Mouse (Mus musculus): ENCODE results near the gene Cobll1.

The Cobll1 gene

DNA sequence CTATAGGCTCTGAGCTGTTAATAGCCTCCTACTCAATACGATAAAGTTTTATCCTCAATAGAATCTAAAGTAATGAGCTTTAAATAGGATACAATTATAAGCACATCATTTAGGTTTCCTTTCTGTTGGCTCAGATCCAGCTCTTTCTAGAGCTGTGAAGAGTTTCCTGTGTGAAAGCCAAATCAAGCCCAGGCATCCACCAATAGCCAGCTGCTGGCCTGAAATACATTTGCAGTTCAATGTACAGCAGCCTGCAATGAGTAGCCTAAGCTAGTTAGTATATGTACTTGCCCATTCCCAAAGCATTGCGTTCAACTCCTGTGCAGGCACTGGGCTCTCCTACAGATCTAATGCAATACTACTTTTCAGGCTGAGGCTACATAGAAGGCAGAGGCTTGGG, 145.2 kb downstream of the Cobll1 start:
- DNase-seq (ENCODE audit: low spot score in 2 of 2) = no peak

DNA sequence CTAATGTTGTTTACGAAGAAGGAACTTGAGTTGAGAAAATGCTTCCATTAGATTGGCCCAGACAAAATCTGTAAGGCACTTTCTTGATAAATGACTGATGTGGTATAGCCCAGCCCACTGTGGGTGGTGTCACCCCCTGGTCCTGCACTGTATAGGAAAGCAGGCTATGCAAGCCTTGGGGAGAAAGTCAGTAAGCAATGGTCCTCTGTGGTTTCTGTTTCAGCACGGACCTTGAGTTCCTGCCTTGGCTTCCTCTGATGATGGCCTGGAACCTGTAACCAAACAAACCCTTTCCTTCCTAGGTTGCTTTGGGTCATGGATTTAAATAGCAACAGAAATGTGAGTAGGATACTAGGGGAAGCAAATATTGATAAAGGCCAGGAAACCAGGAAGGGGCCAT, 148.2 kb downstream of the Cobll1 start:
- DNase-seq (ENCODE audit: low spot score in 2 of 2) = no peak

DNA sequence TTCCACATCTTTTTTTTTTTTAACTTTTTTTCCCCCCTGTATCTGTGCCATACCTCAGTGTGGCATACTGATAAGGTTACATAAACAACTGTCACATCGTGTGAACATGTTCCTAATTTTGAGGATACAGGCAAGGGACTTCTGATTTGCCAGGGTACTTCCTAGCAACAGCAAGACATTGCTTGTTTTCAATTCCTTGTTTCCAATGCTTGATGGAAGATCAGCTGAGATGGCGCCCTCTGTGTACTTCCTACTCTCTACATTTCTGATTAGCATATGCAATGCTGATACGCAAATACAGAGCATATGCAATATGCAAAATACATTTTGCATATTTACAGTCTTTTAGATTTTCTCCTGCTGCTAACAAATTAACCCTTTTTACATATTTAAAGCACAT, 152.0 kb downstream of the Cobll1 start:
- DNase-seq (ENCODE audit: low spot score in 2 of 2) = no peak

DNA sequence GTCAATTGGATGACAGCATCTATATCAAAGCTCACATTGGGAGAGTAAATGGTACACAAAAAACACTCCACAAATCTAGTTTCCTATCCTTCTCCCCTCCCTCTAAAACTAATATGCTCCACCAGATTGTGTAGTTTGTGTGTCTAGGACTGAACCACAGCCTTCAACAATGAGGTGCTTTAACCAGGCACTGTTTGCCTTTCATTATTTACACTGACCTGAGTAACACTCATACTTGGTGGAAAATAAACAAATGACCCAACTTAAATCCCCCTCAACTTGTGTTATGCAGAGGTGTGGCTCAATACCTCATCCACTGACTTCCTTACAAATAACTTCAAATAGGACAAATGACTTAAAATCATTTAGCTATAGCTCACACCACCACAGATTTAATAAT, 155.8 kb downstream of the Cobll1 start:
- no peak for DNase-seq (ENCODE audit: low spot score in 2 of 2)

DNA sequence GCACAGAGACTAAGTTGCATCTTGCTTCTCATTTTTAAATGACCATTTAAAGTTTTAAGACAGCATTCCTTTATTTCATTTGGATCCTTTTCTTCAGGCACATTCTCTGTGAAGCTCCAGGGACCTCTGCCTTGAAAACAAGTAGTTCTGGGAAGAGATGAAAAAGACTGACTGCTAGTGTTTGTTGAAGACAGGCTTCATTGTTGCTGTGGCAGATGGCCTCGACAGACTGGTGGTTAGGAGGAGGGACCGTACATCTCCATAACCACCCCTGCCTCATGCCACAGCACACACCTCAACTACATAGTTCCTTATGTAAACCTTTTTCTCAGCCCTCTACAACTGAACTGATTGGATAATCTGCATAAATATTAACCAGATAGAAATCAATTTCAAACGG, 161.7 kb downstream of the Cobll1 start:
- no peak for DNase-seq (ENCODE audit: low spot score in 2 of 2)

DNA sequence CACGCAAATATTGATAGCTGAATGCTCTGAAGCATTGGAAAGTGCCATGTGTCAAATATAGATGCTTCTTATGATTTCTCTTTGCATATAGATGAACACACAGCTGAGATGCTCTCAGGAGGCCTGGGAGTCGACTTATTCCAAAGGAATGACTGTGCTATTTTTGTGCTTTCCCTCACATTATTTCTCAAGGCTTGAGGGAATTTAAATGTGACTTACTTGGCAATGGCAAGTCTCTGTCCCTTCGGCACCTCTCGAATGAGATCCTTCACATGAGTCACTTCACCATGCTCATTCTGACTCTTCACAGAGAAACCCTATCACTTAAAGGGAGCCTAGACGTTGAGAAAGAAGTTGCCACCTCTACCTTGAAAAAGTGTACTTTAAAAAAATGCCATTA, 163.4 kb downstream of the Cobll1 start:
- no peak for DNase-seq (ENCODE audit: low spot score in 2 of 2)

DNA sequence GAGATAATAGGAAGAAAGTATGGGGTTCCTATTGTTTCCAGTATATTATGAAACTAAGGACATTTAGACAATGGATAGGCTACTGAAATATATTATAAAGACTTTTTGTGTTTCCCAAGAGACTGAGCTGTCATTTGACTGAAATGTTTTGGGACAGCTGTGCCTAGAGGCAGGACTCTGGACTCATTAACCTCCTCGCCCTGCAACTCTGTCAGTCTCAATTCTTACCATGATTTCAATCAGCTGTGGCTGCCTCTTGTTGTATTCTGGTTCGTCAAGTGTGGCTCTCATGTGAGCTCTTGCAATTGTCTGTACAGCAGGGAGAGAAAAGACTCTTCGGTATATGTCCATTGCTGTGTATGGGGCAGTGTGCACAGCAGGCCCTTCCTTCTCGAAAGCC, 163.8 kb downstream of the Cobll1 start:
- no peak for DNase-seq (ENCODE audit: low spot score in 2 of 2)

DNA sequence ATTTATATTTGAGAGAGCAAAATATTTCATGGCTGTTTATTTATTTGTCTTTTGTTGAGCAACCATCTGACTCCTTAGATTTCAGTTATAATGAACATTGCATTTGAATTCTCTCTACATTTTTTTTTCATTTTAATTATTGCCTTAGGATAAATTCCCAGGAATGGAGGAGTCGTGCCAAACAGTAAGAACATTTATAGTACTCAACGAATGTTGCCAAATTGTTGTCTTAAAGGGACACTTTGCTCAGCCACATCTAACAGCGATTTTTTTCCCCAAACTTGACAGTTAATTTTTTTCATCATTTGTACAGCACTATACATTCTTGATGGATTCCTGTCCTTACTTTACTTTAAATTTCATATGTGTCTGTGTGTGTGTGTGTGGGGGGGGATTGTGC, 167.0 kb downstream of the Cobll1 start:
- DNase-seq (ENCODE audit: low spot score in 2 of 2) = no peak

DNA sequence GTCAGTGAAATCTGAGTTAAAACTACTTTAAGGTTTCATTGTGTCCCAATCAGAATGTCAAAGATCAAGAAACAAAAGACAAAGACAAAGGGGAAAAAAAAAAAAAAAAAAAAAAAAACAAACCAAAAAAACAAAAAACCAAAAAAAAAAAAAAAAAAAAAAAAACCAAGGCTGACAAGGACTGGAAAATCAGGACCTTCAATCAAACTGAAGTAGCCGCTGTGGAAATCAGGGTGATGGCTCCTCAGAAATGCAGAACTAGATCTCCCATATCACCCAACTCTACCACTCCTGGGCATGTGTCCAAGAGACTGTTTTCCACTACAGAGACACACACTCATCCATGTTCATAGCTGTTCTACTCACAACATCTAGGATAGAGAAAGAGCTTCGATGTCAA, 185.4 kb downstream of the Cobll1 start:
- DNase-seq (ENCODE audit: low spot score in 2 of 2) = no peak

DNA sequence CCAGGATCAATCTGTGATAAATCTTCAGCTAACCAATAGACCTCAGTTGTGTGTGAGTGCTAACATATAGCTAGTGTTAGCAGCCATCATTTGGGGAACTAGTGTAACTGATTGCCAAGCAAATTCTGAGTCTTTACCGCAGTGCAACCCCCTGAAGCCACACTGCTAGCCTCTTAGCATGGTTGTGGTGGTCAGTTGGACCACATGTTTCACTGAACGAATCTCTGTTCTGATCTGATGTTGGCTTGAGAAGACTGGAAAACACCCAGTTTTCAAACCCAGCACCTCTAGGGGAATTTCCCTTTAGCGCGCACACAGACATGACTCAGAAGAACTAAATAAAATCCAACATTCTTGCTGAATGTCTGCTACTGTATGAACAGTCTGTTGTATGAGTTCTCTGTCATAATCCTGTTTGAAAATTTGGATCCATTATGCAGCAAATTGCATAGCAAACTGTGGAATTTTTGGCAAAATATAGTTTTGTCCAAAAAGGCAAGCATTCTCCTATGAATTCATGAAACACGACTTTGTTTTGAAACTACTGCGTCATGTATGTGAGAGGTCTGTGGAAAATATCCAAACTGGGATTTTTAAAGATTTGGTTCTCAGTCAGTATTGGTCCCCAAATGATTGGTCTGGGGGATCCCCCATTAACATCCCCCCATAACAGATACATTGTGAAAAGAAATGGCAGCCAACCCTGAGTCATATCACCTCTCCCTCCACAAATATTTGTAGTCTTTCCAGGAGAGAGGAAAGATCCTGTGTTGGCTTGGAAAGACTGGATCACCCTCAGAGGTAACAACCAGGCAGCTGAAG, 186.8 kb downstream of the Cobll1 start:
- DNase-seq (ENCODE audit: low spot score in 2 of 2) = no peak

DNA sequence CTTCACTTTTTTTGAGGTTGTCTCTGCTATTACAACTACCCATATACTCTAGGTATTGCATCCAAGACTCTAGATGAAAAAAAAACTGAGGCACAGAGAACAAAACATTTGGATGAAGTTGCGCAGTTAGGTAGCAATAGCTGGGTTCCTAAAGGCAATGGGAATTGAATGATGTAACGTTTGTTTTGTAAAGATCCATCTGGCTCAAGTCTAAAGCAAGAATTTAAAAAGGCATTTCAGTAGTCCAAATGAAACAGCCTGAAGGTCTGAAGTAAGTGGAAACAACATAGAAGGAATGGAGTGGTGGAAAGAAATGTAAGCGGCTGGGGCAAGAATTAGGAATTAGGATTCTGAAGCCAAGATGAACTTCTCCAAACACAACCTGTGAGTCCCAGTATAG, 188.4 kb downstream of the Cobll1 start:
- no peak for DNase-seq (ENCODE audit: low spot score in 2 of 2)

DNA sequence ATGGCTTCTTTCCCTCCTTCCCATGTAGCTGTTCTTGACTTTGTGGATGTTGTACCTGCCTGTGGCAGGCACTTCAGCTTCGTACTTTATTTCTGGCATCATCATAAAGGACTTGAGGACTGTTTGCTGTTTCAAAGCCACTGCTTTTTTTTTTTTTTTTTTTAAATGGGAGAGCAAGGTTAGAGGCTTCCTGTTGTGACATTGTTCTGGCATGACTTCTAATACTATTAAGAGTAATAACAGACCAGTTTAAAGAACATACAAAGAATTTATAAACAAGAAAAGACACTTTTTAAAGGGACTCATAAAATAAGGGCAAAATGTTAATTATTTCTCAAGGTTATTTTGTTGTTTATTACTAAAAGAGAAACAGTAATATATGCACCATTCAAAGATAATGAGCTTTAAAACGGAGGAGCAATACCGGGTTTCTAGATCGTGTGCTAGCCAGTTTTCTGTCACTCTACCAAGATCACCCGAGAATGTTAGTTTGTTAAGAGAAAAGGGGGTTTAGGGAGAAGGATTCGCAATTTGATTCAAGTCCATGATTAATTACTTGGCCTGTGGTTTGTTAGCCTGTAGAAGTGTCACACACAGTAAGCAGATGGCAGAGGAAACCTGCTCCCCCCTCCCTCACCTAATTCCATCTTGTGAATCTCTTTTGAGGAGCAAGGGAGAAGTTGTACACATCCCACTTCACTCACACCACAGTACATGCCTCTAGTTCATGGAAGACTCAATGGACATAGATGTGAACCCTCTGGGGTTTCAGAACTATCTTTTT, 190.8 kb downstream of the Cobll1 start:
- no peak for DNase-seq (ENCODE audit: low spot score in 2 of 2)

Measured in spleen, postnatal 36 days (tissue).